Mouse (Mus musculus): Measurements from ENCODE around the gene Ctrc.

DNA sequence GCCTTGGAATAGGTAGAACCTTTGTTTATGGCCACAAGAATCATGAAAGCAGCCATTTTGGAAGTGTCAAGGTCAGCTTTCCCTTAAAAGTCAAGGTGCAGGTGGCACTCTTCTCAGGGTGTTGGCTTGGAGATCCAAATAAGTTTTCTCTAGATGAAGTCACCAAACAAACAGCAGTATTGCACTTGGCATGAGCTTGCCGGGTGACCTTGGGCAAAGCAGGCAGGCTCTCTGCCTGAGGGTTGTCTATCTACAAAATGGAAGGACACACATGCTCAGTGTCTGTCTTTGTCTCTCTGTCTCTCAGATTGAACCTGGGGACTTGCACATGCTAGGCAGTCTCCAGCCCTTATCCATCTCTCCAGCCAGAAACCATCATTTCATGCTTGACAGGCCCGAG, 18.8 kb downstream of the Ctrc start:
- no peak for TF ChIP-seq CTCF (conservative IDR thresholded peaks at IDR 0.05; ENCODE audit: low read length)
- no peak for TF ChIP-seq POU5F1 (IDR thresholded peaks at IDR 0.05; ENCODE audit: borderline replicate concordance, low read length)
- no peak for TF ChIP-seq NANOG (IDR thresholded peaks at IDR 0.05; ENCODE audit: borderline replicate concordance, low read length)

Data from E14TG2a.4 (cell line).